Mouse (Mus musculus) C2C12 (cell line): ENCODE data around the gene Ptpn22.

ENCODE experiments used
- CTCF ChIP-seq: IDR thresholded peaks from one replicate; pipeline ENCODE4 v1.5.1; 2011; ENCODE audit not compliant: control insufficient read depth, insufficient read depth, insufficient read length
- MYOG ChIP-seq: IDR thresholded peaks from one replicate; pipeline ENCODE4 v1.6.1; 2011; ENCODE audit not compliant: control insufficient read depth, insufficient read length; ENCODE audit errors: extremely low read depth

DNA sequence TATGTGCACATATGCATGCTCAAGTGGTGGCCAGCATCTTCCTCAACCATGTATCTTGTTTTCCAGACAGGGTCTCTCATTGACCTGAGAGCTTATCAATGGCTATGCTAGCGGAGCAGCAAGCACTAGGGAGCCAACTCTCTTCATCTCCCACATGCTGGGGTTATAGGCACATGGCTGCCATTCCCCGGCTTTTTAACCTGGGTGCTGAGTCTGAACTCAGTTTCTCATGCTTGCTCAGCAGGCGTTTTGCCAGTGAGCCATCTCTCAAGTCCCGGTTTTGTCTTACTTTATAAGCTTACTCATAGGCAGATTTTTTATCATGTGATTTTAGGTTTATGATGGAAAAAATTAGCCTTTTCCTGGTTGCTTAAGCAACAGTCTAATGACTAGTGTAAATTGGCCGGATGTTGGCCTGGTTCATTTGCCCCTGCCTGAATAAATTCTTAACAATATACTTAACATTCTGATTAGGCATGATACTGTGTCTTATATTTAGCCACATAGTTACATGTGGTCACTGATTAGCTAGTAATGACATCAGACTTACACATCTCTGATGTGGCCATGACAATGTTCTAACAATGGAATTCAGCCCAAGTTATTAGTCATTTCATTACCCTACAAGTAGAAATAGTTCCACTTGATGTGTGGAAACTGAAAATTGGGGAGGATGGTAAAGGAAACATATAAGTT is 47.9 kb downstream of the Ptpn22 start:
- no peak for TF ChIP-seq CTCF
- no peak for TF ChIP-seq MYOG
